Mouse (Mus musculus): Measurements from ENCODE around the gene Dbx1.

The Dbx1 gene

GRCm38 (mm10) chr7:49632391-49632790 is 4.3 kb downstream of the Dbx1 start:
- DNase-seq (ENCODE audit: low read depth), result no peak

- DNase-seq (ENCODE audit: low read depth), result peak; percentile 11
These were observed 4.8 kb downstream of the Dbx1 start for GRCm38 (mm10) chr7:49631885-49632284.

GRCm38 (mm10) chr7:49620160-49620559 is 16.5 kb downstream of the Dbx1 start:
- DNase-seq (ENCODE audit: low read depth), result no peak

- no peak for DNase-seq (ENCODE audit: low read depth)
These were observed 19.6 kb downstream of the Dbx1 start for GRCm38 (mm10) chr7:49617087-49617486.

GRCm38 (mm10) chr7:49616258-49616735 is 20.4 kb downstream of the Dbx1 start:
- DNase-seq (ENCODE audit: low read depth), result peak; percentile 86

- DNase-seq (ENCODE audit: low read depth), result no peak
These were observed 31.5 kb downstream of the Dbx1 start for GRCm38 (mm10) chr7:49604965-49605795.

- DNase-seq (ENCODE audit: low read depth), result no peak
These were observed 32.4 kb downstream of the Dbx1 start for GRCm38 (mm10) chr7:49604244-49604643.

GRCm38 (mm10) chr7:49601191-49601975 is 35.3 kb downstream of the Dbx1 start:
- DNase-seq (ENCODE audit: low read depth), result peak; percentile 88

GRCm38 (mm10) chr7:49599950-49600349 is 36.7 kb downstream of the Dbx1 start:
- no peak for DNase-seq (ENCODE audit: low read depth)

- DNase-seq (ENCODE audit: low read depth), result no peak
These were observed 38.4 kb downstream of the Dbx1 start for GRCm38 (mm10) chr7:49598225-49598624.

- DNase-seq (ENCODE audit: low read depth), result no peak
These were observed 38.9 kb downstream of the Dbx1 start for GRCm38 (mm10) chr7:49597776-49598175.

- no peak for DNase-seq (ENCODE audit: low read depth)
These were observed 47.0 kb downstream of the Dbx1 start for GRCm38 (mm10) chr7:49589635-49590034.

- DNase-seq (ENCODE audit: low read depth), result no peak
These were observed 50.0 kb downstream of the Dbx1 start for GRCm38 (mm10) chr7:49586530-49587120.

GRCm38 (mm10) chr7:49583176-49583575 is 53.5 kb downstream of the Dbx1 start:
- no peak for DNase-seq (ENCODE audit: low read depth)

- no peak for DNase-seq (ENCODE audit: low read depth)
These were observed 54.1 kb downstream of the Dbx1 start for GRCm38 (mm10) chr7:49582551-49582950.

- no peak for DNase-seq (ENCODE audit: low read depth)
These were observed 54.7 kb downstream of the Dbx1 start for GRCm38 (mm10) chr7:49581951-49582350.
